Mouse (Mus musculus) spleen, postnatal 14 days (tissue): Measurements from ENCODE around the gene Ank.

ENCODE experiments used
- DNase-seq, 2 experiments: peaks; one replicate each; pipeline ENCODE4 v3.0.0; 2021 to 2022; ENCODE audit warnings: low spot score in 2 of 2

Ank gene

GRCm38 (mm10) chr15:27598786-27599385 is 132.4 kb downstream of the Ank start:
- no peak for DNase-seq

- DNase-seq, result no peak
These were observed 134.0 kb downstream of the Ank start for GRCm38 (mm10) chr15:27600524-27600923.

GRCm38 (mm10) chr15:27604558-27604957 is 138.1 kb downstream of the Ank start:
- no peak for DNase-seq

- no peak for DNase-seq
These were observed 138.8 kb downstream of the Ank start for GRCm38 (mm10) chr15:27605252-27605651.

GRCm38 (mm10) chr15:27609554-27609953 is 143.1 kb downstream of the Ank start:
- DNase-seq, result no peak

GRCm38 (mm10) chr15:27612533-27613221 is 146.2 kb downstream of the Ank start:
- peak; percentile 27 to 53 for DNase-seq

- DNase-seq, result no peak
These were observed 146.8 kb downstream of the Ank start for GRCm38 (mm10) chr15:27613255-27613654.

GRCm38 (mm10) chr15:27616159-27616558 is 149.7 kb downstream of the Ank start:
- DNase-seq, result no peak

- DNase-seq, result no peak
These were observed 150.8 kb downstream of the Ank start for GRCm38 (mm10) chr15:27617227-27617626.

GRCm38 (mm10) chr15:27618778-27619533 is 152.5 kb downstream of the Ank start:
- no peak for DNase-seq

GRCm38 (mm10) chr15:27619683-27620082 is 153.2 kb downstream of the Ank start:
- no peak for DNase-seq

GRCm38 (mm10) chr15:27620475-27621185 is 154.2 kb downstream of the Ank start:
- DNase-seq, result no peak

- DNase-seq, result no peak
These were observed 156.8 kb downstream of the Ank start for GRCm38 (mm10) chr15:27623286-27623685.

- DNase-seq, result peak in 1 of 2 experiments; percentile 35
These were observed 158.8 kb downstream of the Ank start for GRCm38 (mm10) chr15:27625014-27625889.

- DNase-seq, result no peak
These were observed 159.4 kb downstream of the Ank start for GRCm38 (mm10) chr15:27625890-27626255.

- DNase-seq, result no peak
These were observed 159.8 kb downstream of the Ank start for GRCm38 (mm10) chr15:27626314-27626713.

GRCm38 (mm10) chr15:27627794-27628193 is 161.3 kb downstream of the Ank start:
- DNase-seq, result no peak

GRCm38 (mm10) chr15:27629046-27629445 is 162.6 kb downstream of the Ank start:
- no peak for DNase-seq

- DNase-seq, result no peak
These were observed 163.5 kb downstream of the Ank start for GRCm38 (mm10) chr15:27629800-27630600.

GRCm38 (mm10) chr15:27630601-27631383 is 164.3 kb downstream of the Ank start, which contains the start of gene Otulin:
Otulin (minus strand) TSS chr15:27630693.
- peak; percentile 98 to 99 for DNase-seq
